Mouse (Mus musculus) cerebellum, adult 2 months (tissue): ENCODE measurements at regions not wholly inside any gene's neighbourhood (a gene's known extent, or its start where the extent isn't known, plus 50 kb on each side); places are given as distances from the start of the nearest gene placed in this dataset.

Source experiments
- DNase-seq, 2 experiments: peaks; one replicate each; pipeline ENCODE4 v3.0.0; 2021
- H3K27ac ChIP-seq: fragments of 200-500 bp; 2 replicates; pipeline ENCODE4 v1.5.1; 2012; ENCODE audit warnings: low read length, control low read depth, inconsistent platforms; ENCODE audit not compliant: insufficient read depth
- H3K27me3 ChIP-seq: fragments of 200-500 bp; 2 replicates; pipeline ENCODE4 v1.6.1; 2012; ENCODE audit warnings: inconsistent platforms, mild to moderate bottlenecking, low read length, moderate library complexity; ENCODE audit not compliant: control insufficient read depth, insufficient read depth
- H3K4me1 ChIP-seq: fragments of 200-500 bp; 2 replicates; pipeline ENCODE4 v1.6.1; 2011; ENCODE audit warnings: low read length; ENCODE audit not compliant: control insufficient read depth, insufficient read depth
- H3K4me3 ChIP-seq: fragments of 200-500 bp; replicated peaks from 2 replicates; pipeline ENCODE3; 2011; ENCODE audit warnings: mild to moderate bottlenecking, low read depth, low read length, control low read depth; ENCODE audit not compliant: insufficient read depth
- CTCF ChIP-seq: fragments of 200-500 bp; IDR thresholded peaks from 2 replicates; pipeline ENCODE4 v1.5.1; 2011; ENCODE audit warnings: low read depth, mild to moderate bottlenecking, control low read depth, low read length, moderate library complexity, borderline replicate concordance; ENCODE audit not compliant: insufficient read depth
- POLR2A ChIP-seq: fragments of 200-500 bp; IDR thresholded peaks from 2 replicates; pipeline ENCODE4 v1.6.1; 2011; ENCODE audit warnings: low read length, control low read depth, borderline replicate concordance; ENCODE audit not compliant: insufficient read depth
- WGBS: fragments of 180-500 bp; shearing (Covaris S2); methylation state at CpG from one replicate; pipeline ENCODE4 v1.1.7; 2018; 5-methylcytosine and 5-hydroxymethylcytosine counted together

- Histone ChIP-seq H3K27me3 (no peaks in the 10 kb centered on the region), H3K4me1 (no peaks in the 10 kb centered on the region), H3K27ac (no peak overlapping the region), H3K4me3 (no peak overlapping the region)
- 22% methylated on average over 4 of the region's 4 CpGs for WGBS
- TF ChIP-seq CTCF (no peak), POLR2A (no peak)
- DNase-seq: no peak
These were observed 583.6 kb upstream of the Nectin3 start for GRCm38 (mm10) chr16:47081896-47082295.

GRCm38 (mm10) chr16:47080330-47080729 lies 582.0 kb upstream of the Nectin3 start:
- H3K27ac ChIP-seq: no peak overlapping the region
- 93% methylated on average over 2 of the region's 2 CpGs for WGBS
- no peaks in the 10 kb centered on the region for H3K4me1 ChIP-seq
- no peak for DNase-seq
- H3K27me3 ChIP-seq: no peaks in the 10 kb centered on the region
- H3K4me3 ChIP-seq: no peak overlapping the region
- TF ChIP-seq CTCF (no peak), POLR2A (no peak)

GRCm38 (mm10) chr16:47059293-47059963 lies 561.1 kb upstream of the Nectin3 start:
- 8% methylated on average over 8 of the region's 8 CpGs for WGBS
- H3K27ac ChIP-seq: no peak overlapping the region
- peak; percentile 14 to 44 for DNase-seq
- H3K27me3 ChIP-seq: no peaks in the 10 kb centered on the region
- H3K4me1 ChIP-seq: no peaks in the 10 kb centered on the region
- TF ChIP-seq CTCF: no peak
- TF ChIP-seq POLR2A: no peak
- H3K4me3 ChIP-seq: no peak overlapping the region

GRCm38 (mm10) chr16:47058811-47059210 lies 560.5 kb upstream of the Nectin3 start:
- Histone ChIP-seq H3K27ac (no peak overlapping the region), H3K4me1 (no peaks in the 10 kb centered on the region), H3K27me3 (no peaks in the 10 kb centered on the region), H3K4me3 (no peak overlapping the region)
- 43% methylated on average over 5 of the region's 5 CpGs for WGBS
- no peak for TF ChIP-seq POLR2A
- TF ChIP-seq CTCF: no peak
- no peak for DNase-seq

GRCm38 (mm10) chr16:47025971-47026370 lies 527.6 kb upstream of the Nectin3 start:
- peak; percentile 7 to 48 for DNase-seq
- Histone ChIP-seq H3K4me3 (no peak overlapping the region), H3K27ac (no peak overlapping the region), H3K4me1 (peaks cover 2% of the 10 kb centered on the region; the same call in 1 of the 2 replicates), H3K27me3 (no peaks in the 10 kb centered on the region)
- TF ChIP-seq POLR2A (no peak), CTCF (no peak)

GRCm38 (mm10) chr16:47017486-47017885 lies 519.2 kb upstream of the Nectin3 start:
- peak in 1 of 2 experiments; percentile 4 for DNase-seq
- no peak overlapping the region for H3K27ac ChIP-seq
- 19% methylated on average over 3 of the region's 3 CpGs for WGBS
- H3K4me3 ChIP-seq: no peak overlapping the region
- no peaks in the 10 kb centered on the region for H3K27me3 ChIP-seq
- no peaks in the 10 kb centered on the region for H3K4me1 ChIP-seq
- no peak for TF ChIP-seq CTCF
- no peak for TF ChIP-seq POLR2A

GRCm38 (mm10) chr16:46982910-46983600 lies 484.7 kb upstream of the Nectin3 start:
- no peaks in the 10 kb centered on the region for H3K27me3 ChIP-seq
- H3K4me3 ChIP-seq: no peak overlapping the region
- H3K4me1 ChIP-seq: no peaks in the 10 kb centered on the region
- WGBS: 54% methylated on average over 6 of the region's 6 CpGs
- DNase-seq: no peak
- TF ChIP-seq CTCF: no peak
- TF ChIP-seq POLR2A: no peak
- H3K27ac ChIP-seq: no peak overlapping the region
